Mouse (Mus musculus): Measurements from ENCODE around the gene Banf2. TPM values are rescaled to one million over a fixed set of nuclear protein-coding genes. Genes with fewer than 3 reads are reported as not detected.

Banf2 gene
- polyA plus RNA-seq, 1 experiment from 2014 or later, result not detected

DNA sequence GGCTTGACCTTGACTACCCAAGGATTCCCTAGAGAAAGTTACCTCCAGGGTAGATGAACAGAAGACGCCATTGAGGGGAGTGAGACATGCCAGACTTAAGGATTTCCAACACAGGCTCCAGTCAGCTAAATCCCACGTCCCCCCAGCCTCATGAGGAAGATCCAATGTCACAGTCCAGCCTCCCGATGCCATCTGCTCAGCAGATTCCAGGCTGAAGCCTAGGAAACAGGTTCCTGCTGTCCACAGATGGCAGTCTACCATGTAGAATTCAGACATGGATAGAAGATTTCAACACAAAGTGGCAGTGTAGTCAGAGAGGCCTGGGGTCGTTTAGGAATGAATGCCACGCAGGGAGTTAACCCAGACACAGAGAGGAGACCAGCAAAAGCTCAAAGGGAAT, 18.4 kb upstream of the Banf2 start:
- Histone ChIP-seq H3K36me3 (replicated peaks; ENCODE audit: control insufficient read depth, insufficient read depth) (no peaks in the 10 kb centered on the region), H3K4me3 (replicated peaks; ENCODE audit: low read length) (no peak overlapping the region), H3K9me3 (ENCODE audit: control insufficient read depth, low read length) (no peaks in the 10 kb centered on the region), H3K4me1 (replicated peaks; ENCODE audit: control insufficient read depth, insufficient read depth, low read length) (peaks cover 6% of the 10 kb centered on the region), H3K4me2 (replicated peaks) (no peak overlapping the region), H3K9ac (no peak overlapping the region), H3K27ac (no peak overlapping the region), H3K27me3 (ENCODE audit: control insufficient read depth, insufficient read depth, low read length) (no peaks in the 10 kb centered on the region)
- ATAC-seq (ENCODE audit: low FRiP score) (no peak), DNase-seq (ENCODE audit: low spot score) (peak; percentile 30)
- WGBS, result 24% methylated on average over 5 of the region's 5 CpGs

- 89% methylated on average over 9 of the region's 9 CpGs for WGBS
- no peak overlapping the region for H3K9ac ChIP-seq
- H3K4me3 ChIP-seq (replicated peaks; ENCODE audit: low read length), result no peak overlapping the region
- H3K27ac ChIP-seq, result no peak overlapping the region
- H3K4me1 ChIP-seq (replicated peaks; ENCODE audit: control insufficient read depth, insufficient read depth, low read length), result no peaks in the 10 kb centered on the region
- no peaks in the 10 kb centered on the region for H3K9me3 ChIP-seq (ENCODE audit: control insufficient read depth, low read length)
- no peaks in the 10 kb centered on the region for H3K27me3 ChIP-seq (ENCODE audit: control insufficient read depth, insufficient read depth, low read length)
- no peak overlapping the region for H3K4me2 ChIP-seq (replicated peaks)
- H3K36me3 ChIP-seq (replicated peaks; ENCODE audit: control insufficient read depth, insufficient read depth), result no peaks in the 10 kb centered on the region
- ATAC-seq (ENCODE audit: low FRiP score), result no peak
- no peak for DNase-seq (ENCODE audit: low spot score)
Measured at GRCm38 (mm10) chr2:144015861-144016260, 17.0 kb upstream of the Banf2 start.

- Histone ChIP-seq H3K4me3 (replicated peaks; ENCODE audit: low read length) (no peak overlapping the region), H3K9ac (no peak overlapping the region), H3K9me3 (ENCODE audit: control insufficient read depth, low read length) (no peaks in the 10 kb centered on the region), H3K27ac (no peak overlapping the region), H3K27me3 (ENCODE audit: control insufficient read depth, insufficient read depth, low read length) (no peaks in the 10 kb centered on the region), H3K36me3 (replicated peaks; ENCODE audit: control insufficient read depth, insufficient read depth) (no peaks in the 10 kb centered on the region), H3K4me2 (replicated peaks) (no peak overlapping the region), H3K4me1 (replicated peaks; ENCODE audit: control insufficient read depth, insufficient read depth, low read length) (no peaks in the 10 kb centered on the region)
- no peak for DNase-seq (ENCODE audit: low spot score)
- no peak for ATAC-seq (ENCODE audit: low FRiP score)
- WGBS, result 75% methylated on average over 2 of the region's 2 CpGs
Measured at GRCm38 (mm10) chr2:144019971-144020370, 12.9 kb upstream of the Banf2 start.

DNA sequence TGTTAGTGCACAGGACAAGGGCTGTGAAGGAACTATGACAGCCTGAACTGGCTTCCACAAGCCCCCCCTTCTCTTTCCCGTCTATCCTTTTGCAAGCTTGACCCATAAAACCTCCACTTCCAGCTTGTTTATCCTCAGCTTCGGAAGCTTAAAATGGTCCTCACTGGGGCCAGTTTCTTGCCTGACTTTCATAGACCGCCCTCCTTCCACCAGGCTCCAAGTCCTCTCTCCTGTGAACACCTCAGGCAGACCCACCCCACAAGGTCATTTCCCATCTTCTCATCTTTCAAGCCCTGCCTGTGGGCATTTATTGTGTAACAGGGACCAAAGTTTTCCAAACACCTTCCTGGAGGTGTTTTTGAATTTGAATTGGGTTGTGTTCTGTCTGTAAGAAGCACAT, 10.4 kb upstream of the Banf2 start:
- Histone ChIP-seq H3K27me3 (ENCODE audit: control insufficient read depth, insufficient read depth, low read length) (no peaks in the 10 kb centered on the region), H3K4me1 (replicated peaks; ENCODE audit: control insufficient read depth, insufficient read depth, low read length) (no peaks in the 10 kb centered on the region), H3K9me3 (ENCODE audit: control insufficient read depth, low read length) (no peaks in the 10 kb centered on the region), H3K9ac (no peak overlapping the region), H3K36me3 (replicated peaks; ENCODE audit: control insufficient read depth, insufficient read depth) (no peaks in the 10 kb centered on the region), H3K4me2 (replicated peaks) (no peak overlapping the region), H3K27ac (no peak overlapping the region), H3K4me3 (replicated peaks; ENCODE audit: low read length) (no peak overlapping the region)
- ATAC-seq (ENCODE audit: low FRiP score), result no peak
- WGBS, result 82% methylated on average over 3 of the region's 3 CpGs
- no peak for DNase-seq (ENCODE audit: low spot score)

- no peak overlapping the region for H3K4me2 ChIP-seq (replicated peaks)
- H3K27me3 ChIP-seq (ENCODE audit: control insufficient read depth, insufficient read depth, low read length), result no peaks in the 10 kb centered on the region
- H3K27ac ChIP-seq, result no peak overlapping the region
- no peak overlapping the region for H3K4me3 ChIP-seq (replicated peaks; ENCODE audit: low read length)
- H3K36me3 ChIP-seq (replicated peaks; ENCODE audit: control insufficient read depth, insufficient read depth), result no peaks in the 10 kb centered on the region
- no peaks in the 10 kb centered on the region for H3K4me1 ChIP-seq (replicated peaks; ENCODE audit: control insufficient read depth, insufficient read depth, low read length)
- DNase-seq (ENCODE audit: low spot score), result no peak
- WGBS, result 89% methylated on average over 9 of the region's 9 CpGs
- no peak for ATAC-seq (ENCODE audit: low FRiP score)
- H3K9ac ChIP-seq, result no peak overlapping the region
- no peaks in the 10 kb centered on the region for H3K9me3 ChIP-seq (ENCODE audit: control insufficient read depth, low read length)
Measured at GRCm38 (mm10) chr2:144025361-144025760, 7.5 kb upstream of the Banf2 start.

- Histone ChIP-seq H3K4me3 (replicated peaks; ENCODE audit: low read length) (no peak overlapping the region), H3K4me1 (replicated peaks; ENCODE audit: control insufficient read depth, insufficient read depth, low read length) (no peaks in the 10 kb centered on the region), H3K27me3 (ENCODE audit: control insufficient read depth, insufficient read depth, low read length) (no peaks in the 10 kb centered on the region), H3K36me3 (replicated peaks; ENCODE audit: control insufficient read depth, insufficient read depth) (no peaks in the 10 kb centered on the region), H3K27ac (no peak overlapping the region), H3K4me2 (replicated peaks) (no peak overlapping the region), H3K9ac (no peak overlapping the region), H3K9me3 (ENCODE audit: control insufficient read depth, low read length) (no peaks in the 10 kb centered on the region)
- 84% methylated on average over 4 of the region's 4 CpGs for WGBS
- DNase-seq (ENCODE audit: low spot score) (no peak), ATAC-seq (ENCODE audit: low FRiP score) (no peak)
Measured at GRCm38 (mm10) chr2:144026456-144026855, 6.4 kb upstream of the Banf2 start.

GRCm38 (mm10) chr2:144030791-144031190, 2.1 kb upstream of the Banf2 start:
- H3K4me1 ChIP-seq (replicated peaks; ENCODE audit: control insufficient read depth, insufficient read depth, low read length), result no peaks in the 10 kb centered on the region
- no peak overlapping the region for H3K9ac ChIP-seq
- no peaks in the 10 kb centered on the region for H3K36me3 ChIP-seq (replicated peaks; ENCODE audit: control insufficient read depth, insufficient read depth)
- no peak overlapping the region for H3K27ac ChIP-seq
- no peak overlapping the region for H3K4me2 ChIP-seq (replicated peaks)
- H3K4me3 ChIP-seq (replicated peaks; ENCODE audit: low read length), result no peak overlapping the region
- ATAC-seq (ENCODE audit: low FRiP score) (no peak), DNase-seq (ENCODE audit: low spot score) (no peak)
- H3K9me3 ChIP-seq (ENCODE audit: control insufficient read depth, low read length), result no peaks in the 10 kb centered on the region
- H3K27me3 ChIP-seq (ENCODE audit: control insufficient read depth, insufficient read depth, low read length), result no peaks in the 10 kb centered on the region
- 92% methylated on average over 7 of the region's 7 CpGs for WGBS

DNA sequence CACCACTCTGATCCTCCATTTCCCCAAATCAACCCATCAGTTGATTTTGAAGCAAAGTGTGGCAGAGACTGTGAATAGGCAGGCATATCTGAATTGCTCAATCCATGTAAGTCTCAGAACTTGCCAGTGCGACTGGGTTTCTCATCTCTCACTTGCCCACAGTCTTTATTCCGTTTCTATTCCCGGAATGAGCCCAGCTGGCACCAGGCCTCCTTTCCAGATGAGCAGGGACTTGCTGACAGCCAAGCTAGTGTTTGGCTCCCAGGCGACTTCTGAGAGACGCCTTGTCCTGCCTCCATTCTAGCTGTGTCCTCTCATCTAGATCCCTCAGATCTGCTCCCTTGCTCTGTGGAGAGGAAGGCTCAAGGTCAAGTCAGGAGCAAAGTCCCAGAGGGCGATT, 11.9 kb downstream of the Banf2 start:
- H3K4me3 ChIP-seq (replicated peaks; ENCODE audit: low read length), result no peak overlapping the region
- DNase-seq (ENCODE audit: low spot score), result no peak
- no peak overlapping the region for H3K9ac ChIP-seq
- H3K27ac ChIP-seq, result no peak overlapping the region
- no peak overlapping the region for H3K4me2 ChIP-seq (replicated peaks)
- H3K4me1 ChIP-seq (replicated peaks; ENCODE audit: control insufficient read depth, insufficient read depth, low read length), result peaks cover 9% of the 10 kb centered on the region; the same call in 1 of the 2 replicates
- no peaks in the 10 kb centered on the region for H3K27me3 ChIP-seq (ENCODE audit: control insufficient read depth, insufficient read depth, low read length)
- 81% methylated on average over 6 of the region's 6 CpGs for WGBS
- no peak for ATAC-seq (ENCODE audit: low FRiP score)
- peaks cover 15% of the 10 kb centered on the region for H3K9me3 ChIP-seq (ENCODE audit: control insufficient read depth, low read length)
- no peaks in the 10 kb centered on the region for H3K36me3 ChIP-seq (replicated peaks; ENCODE audit: control insufficient read depth, insufficient read depth)

DNA sequence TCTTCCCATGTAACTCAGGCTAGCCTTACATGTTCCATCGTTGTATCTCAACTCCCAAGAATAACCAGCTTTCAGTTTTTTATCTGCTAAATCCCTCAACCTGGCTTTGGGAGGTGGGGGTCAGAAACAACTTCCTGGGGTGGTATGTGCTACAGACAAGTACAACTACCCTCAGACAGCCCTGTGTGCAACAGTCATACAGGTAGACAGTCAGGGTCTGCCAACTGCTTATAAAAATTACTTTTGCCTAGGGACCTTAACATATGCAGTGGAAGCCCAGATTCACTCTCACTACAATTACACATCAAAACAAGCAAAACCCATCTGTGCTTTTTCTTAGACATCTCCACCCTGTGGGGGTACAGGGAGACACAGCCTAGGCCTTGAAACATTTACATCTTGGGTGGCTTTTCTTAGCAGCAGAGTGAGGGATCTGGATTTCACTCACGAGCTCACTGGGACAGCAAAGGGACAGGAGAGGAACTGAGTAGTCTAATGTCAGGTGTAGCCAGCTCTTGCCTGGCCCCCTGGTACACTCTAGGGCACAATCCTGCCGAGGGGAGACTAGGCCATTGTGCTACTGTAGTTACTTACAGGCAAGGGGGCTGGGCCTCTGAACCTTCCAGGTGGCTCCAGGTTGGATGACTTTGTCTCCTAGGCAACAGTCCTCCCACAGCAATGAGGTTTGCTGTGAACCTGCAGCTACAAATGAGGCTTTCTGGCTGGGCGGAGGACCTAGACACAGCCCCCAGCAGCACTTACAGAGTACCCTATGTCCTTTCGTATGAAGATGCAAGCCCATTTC, 13.1 kb downstream of the Banf2 start:
- WGBS, result 69% methylated on average over 5 of the region's 5 CpGs
- Histone ChIP-seq H3K4me1 (replicated peaks; ENCODE audit: control insufficient read depth, insufficient read depth, low read length) (peaks cover 9% of the 10 kb centered on the region; the same call in 1 of the 2 replicates), H3K27me3 (ENCODE audit: control insufficient read depth, insufficient read depth, low read length) (no peaks in the 10 kb centered on the region), H3K4me2 (replicated peaks) (no peak overlapping the region), H3K9me3 (ENCODE audit: control insufficient read depth, low read length) (peaks cover 15% of the 10 kb centered on the region), H3K27ac (no peak overlapping the region), H3K9ac (no peak overlapping the region), H3K4me3 (replicated peaks; ENCODE audit: low read length) (no peak overlapping the region), H3K36me3 (replicated peaks; ENCODE audit: control insufficient read depth, insufficient read depth) (no peaks in the 10 kb centered on the region)
- DNase-seq (ENCODE audit: low spot score), result no peak
- no peak for ATAC-seq (ENCODE audit: low FRiP score)

DNA sequence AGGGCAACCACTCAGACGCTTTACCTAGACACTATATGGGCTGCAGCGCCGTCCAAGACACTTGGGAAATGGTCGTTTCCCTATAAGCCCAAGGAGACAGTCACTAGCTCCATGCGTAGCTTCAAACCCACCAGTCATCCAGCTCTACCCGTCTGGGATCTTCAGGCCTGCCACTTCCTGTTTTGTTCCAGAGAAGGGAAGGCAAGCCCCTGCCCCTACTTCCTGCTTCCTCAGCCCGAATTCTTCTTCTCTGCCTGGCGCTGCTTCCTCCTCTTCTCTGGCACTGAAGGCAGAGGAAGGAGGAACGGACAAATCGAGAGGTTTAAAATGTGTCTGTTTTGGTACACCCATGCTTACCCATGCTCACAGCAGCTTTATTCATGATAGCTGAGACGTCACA, 14.1 kb downstream of the Banf2 start:
- no peak overlapping the region for H3K4me2 ChIP-seq (replicated peaks)
- DNase-seq (ENCODE audit: low spot score), result no peak
- H3K27ac ChIP-seq, result no peak overlapping the region
- ATAC-seq (ENCODE audit: low FRiP score), result no peak
- peaks cover 9% of the 10 kb centered on the region; the same call in 1 of the 2 replicates for H3K4me1 ChIP-seq (replicated peaks; ENCODE audit: control insufficient read depth, insufficient read depth, low read length)
- H3K9me3 ChIP-seq (ENCODE audit: control insufficient read depth, low read length), result peaks cover 12% of the 10 kb centered on the region
- no peaks in the 10 kb centered on the region for H3K27me3 ChIP-seq (ENCODE audit: control insufficient read depth, insufficient read depth, low read length)
- no peak overlapping the region for H3K4me3 ChIP-seq (replicated peaks; ENCODE audit: low read length)
- no peak overlapping the region for H3K9ac ChIP-seq
- H3K36me3 ChIP-seq (replicated peaks; ENCODE audit: control insufficient read depth, insufficient read depth), result no peaks in the 10 kb centered on the region
- 82% methylated on average over 11 of the region's 11 CpGs for WGBS

All from hindbrain, embryonic 14.5 days (tissue).